Mouse (Mus musculus) embryonic fibroblast, embryonic 13.5 days (primary cell): ENCODE results near the gene Cxcl12.

Source experiments
- CTCF ChIP-seq: IDR thresholded peaks from 2 replicates; pipeline ENCODE4 v1.5.1; 2011; ENCODE audit warnings: mild to moderate bottlenecking, control low read depth, low read length, moderate library complexity, borderline replicate concordance; ENCODE audit not compliant: insufficient read depth
- POLR2A ChIP-seq: IDR thresholded peaks from 2 replicates; pipeline ENCODE4 v1.6.1; 2011; ENCODE audit warnings: low read depth, mild to moderate bottlenecking, control low read depth, low read length, moderate library complexity

DNA sequence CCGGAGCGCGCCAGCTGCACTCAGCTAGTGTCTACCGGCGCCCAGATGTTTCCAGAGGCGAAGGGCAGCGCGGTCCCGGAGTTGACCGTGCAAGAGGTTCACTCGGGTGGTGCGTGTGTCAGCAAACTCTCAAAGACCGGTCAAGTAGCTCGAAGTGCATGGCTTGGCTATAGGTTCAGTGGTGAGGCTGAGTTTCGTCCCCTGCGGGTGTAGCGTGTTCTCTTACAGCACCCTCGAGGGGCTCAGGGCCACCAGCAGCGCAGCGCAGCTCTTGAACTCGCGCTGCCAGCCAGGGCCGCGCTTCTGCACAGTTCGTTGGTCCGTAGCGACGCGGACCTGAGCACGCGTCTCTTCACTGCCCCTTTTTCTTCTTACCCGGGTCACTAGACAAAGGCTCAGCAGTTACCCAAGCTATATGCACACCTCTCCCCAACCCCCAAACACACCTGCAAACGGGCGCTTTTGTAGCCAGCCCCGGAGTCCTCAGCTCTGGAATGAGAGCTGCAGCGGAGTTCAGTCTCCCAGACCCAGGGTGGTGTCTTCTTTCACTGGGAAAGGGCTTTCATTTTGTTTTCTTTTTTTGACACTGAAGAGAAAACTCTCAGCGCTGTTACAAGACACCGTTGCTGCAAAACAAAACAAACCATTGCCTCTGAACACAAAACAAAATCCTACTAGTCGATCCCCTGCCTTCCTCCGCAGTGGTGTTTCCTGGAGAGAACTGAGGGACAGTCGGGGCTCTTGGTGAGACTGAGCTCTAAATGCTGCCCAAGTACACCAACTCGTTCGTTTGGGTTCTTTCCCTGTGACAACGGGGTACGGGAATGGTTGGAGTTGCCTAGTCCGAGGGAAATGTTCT is 945 bp downstream of the Cxcl12 start:
- no peak for TF ChIP-seq CTCF
- TF ChIP-seq POLR2A: peak; percentile 46; the same call in 1 of the 2 replicates
